Mouse (Mus musculus) neural tube, embryonic 12.5 days (tissue): ENCODE measurements around the gene Barx2. TPM values are rescaled to one million over a fixed set of nuclear protein-coding genes. Genes with fewer than 3 reads are reported as not detected.

Source experiments
- ATAC-seq: fragments of 200-750 bp; cut with Nextera tagmentation; 2 replicates; pipeline ENCODE4 v1.8.0; 2017; ENCODE audit warnings: low read depth, mild to moderate bottlenecking, moderate TSS enrichment, moderate library complexity; ENCODE audit not compliant: low FRiP score
- H3K27ac ChIP-seq: fragments of 300-500 bp; sonication (generic); 2 replicates; pipeline ENCODE4 v1.5.1; 2016
- H3K27me3 ChIP-seq: fragments of 300-500 bp; sonication (generic); replicated peaks from 2 replicates; pipeline ENCODE4 v1.6.1; 2016; ENCODE audit warnings: mild to moderate bottlenecking
- H3K36me3 ChIP-seq: fragments of 300-500 bp; sonication (generic); 2 replicates; pipeline ENCODE4 v1.6.1; 2016; ENCODE audit warnings: mild to moderate bottlenecking
- H3K4me1 ChIP-seq: fragments of 300-500 bp; sonication (generic); 2 replicates; pipeline ENCODE4 v1.6.1; 2016
- H3K4me2 ChIP-seq: fragments of 300-500 bp; sonication (generic); replicated peaks from 2 replicates; pipeline ENCODE4 v1.6.1; 2016; ENCODE audit warnings: mild to moderate bottlenecking
- H3K4me3 ChIP-seq: fragments of 300-500 bp; sonication (generic); 2 replicates; pipeline ENCODE4 v1.5.1; 2016
- H3K9ac ChIP-seq: fragments of 300-500 bp; sonication (generic); 2 replicates; pipeline ENCODE4 v1.6.1; 2016; ENCODE audit warnings: mild to moderate bottlenecking
- H3K9me3 ChIP-seq: fragments of 300-500 bp; sonication (generic); 2 replicates; pipeline ENCODE4 v1.6.1; 2016; ENCODE audit warnings: mild to moderate bottlenecking
- WGBS: fragments of 180-500 bp; shearing (Covaris S2); methylation state at CpG from one replicate; pipeline ENCODE4 v1.1.7; 2016; 5-methylcytosine and 5-hydroxymethylcytosine counted together
- polyA plus RNA-seq: library from polyadenylated mRNA; unstranded; fragments of >200 nt; fragmentation: Nextera tagmentation; extraction: Ambion mirVana; gene quantifications from 2 replicates; pipeline ENCODE4 v1.2.1, GENCODE M21; 2016

Gene Barx2
- polyA plus RNA-seq, 1 experiment from 2014 or later = 0.09 TPM

DNA sequence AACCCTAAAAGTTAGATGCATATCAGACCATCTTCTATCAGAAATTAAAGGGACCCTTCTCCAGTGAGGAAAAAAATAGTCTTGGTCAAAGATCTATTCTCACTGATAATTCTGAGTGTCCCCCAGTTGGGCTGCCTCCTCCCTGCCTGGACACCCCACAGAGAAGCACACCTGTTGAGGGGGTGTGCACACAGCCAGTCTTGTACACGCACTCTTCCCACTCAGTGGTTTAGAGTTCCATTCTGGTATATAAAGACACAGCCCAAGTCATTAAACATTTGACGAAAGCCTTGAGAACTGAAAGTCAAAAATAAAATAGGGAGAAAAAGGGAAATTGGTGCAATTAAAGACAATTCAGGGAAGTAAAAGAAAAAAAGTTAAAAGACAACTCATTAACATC lies 30.9 kb downstream of the Barx2 start:
- ATAC-seq = no peak
- Histone ChIP-seq H3K27ac (no peak overlapping the region), H3K9ac (no peak overlapping the region), H3K9me3 (no peaks in the 10 kb centered on the region), H3K36me3 (no peaks in the 10 kb centered on the region), H3K4me3 (no peak overlapping the region), H3K27me3 (no peaks in the 10 kb centered on the region), H3K4me1 (no peaks in the 10 kb centered on the region), H3K4me2 (no peak overlapping the region)
- WGBS = 84% methylated on average over 2 of the region's 2 CpGs

GRCm38 (mm10) chr9:31875556-31875955 lies 37.7 kb downstream of the Barx2 start:
- no peaks in the 10 kb centered on the region for H3K4me1 ChIP-seq
- H3K27ac ChIP-seq = no peak overlapping the region
- no peaks in the 10 kb centered on the region for H3K9me3 ChIP-seq
- ATAC-seq = no peak
- H3K27me3 ChIP-seq = no peaks in the 10 kb centered on the region
- no peaks in the 10 kb centered on the region for H3K36me3 ChIP-seq
- WGBS = 91% methylated on average over 3 of the region's 3 CpGs
- H3K9ac ChIP-seq = no peak overlapping the region
- H3K4me2 ChIP-seq = no peak overlapping the region
- H3K4me3 ChIP-seq = no peak overlapping the region

GRCm38 (mm10) chr9:31874236-31874635 lies 39.0 kb downstream of the Barx2 start:
- no peak overlapping the region for H3K9ac ChIP-seq
- no peaks in the 10 kb centered on the region for H3K9me3 ChIP-seq
- WGBS = 93% methylated on average over 3 of the region's 3 CpGs
- H3K4me1 ChIP-seq = no peaks in the 10 kb centered on the region
- ATAC-seq = no peak
- H3K4me3 ChIP-seq = no peak overlapping the region
- H3K27ac ChIP-seq = no peak overlapping the region
- H3K36me3 ChIP-seq = no peaks in the 10 kb centered on the region
- no peak overlapping the region for H3K4me2 ChIP-seq
- no peaks in the 10 kb centered on the region for H3K27me3 ChIP-seq

DNA sequence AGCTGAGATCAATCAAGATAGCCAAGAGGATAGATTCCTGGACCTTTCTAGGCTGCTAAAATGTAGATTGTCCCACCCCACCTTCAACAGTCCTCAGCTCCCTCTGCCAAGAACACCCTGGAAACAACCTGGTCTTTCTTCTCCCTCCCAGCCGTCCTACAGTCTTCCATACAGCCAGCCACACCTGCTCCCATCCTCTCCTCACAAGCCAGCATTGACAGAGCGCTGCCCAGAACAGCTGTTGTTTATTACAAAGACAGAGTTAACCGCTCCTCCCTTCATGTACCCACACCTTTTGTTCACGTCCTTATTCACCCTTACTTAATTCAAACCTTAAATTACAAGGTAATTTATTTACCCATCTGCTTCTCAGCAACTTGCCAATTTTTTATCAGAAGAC lies 41.9 kb downstream of the Barx2 start:
- 50% methylated on average over 4 of the region's 4 CpGs for WGBS
- Histone ChIP-seq H3K27me3 (no peaks in the 10 kb centered on the region), H3K4me3 (no peak overlapping the region), H3K4me1 (no peaks in the 10 kb centered on the region), H3K36me3 (no peaks in the 10 kb centered on the region), H3K9me3 (no peaks in the 10 kb centered on the region), H3K4me2 (no peak overlapping the region), H3K27ac (no peak overlapping the region), H3K9ac (no peak overlapping the region)
- no peak for ATAC-seq

- Histone ChIP-seq H3K27me3 (no peaks in the 10 kb centered on the region), H3K27ac (no peak overlapping the region), H3K4me1 (no peaks in the 10 kb centered on the region), H3K36me3 (no peaks in the 10 kb centered on the region), H3K9ac (no peak overlapping the region), H3K9me3 (no peaks in the 10 kb centered on the region), H3K4me2 (no peak overlapping the region), H3K4me3 (no peak overlapping the region)
- no peak for ATAC-seq
- WGBS = 83% methylated on average over 2 of the region's 2 CpGs
These were observed 44.3 kb downstream of the Barx2 start for GRCm38 (mm10) chr9:31868823-31869460.

GRCm38 (mm10) chr9:31863830-31864229 lies 49.4 kb downstream of the Barx2 start:
- 81% methylated on average over 6 of the region's 6 CpGs for WGBS
- ATAC-seq = no peak

DNA sequence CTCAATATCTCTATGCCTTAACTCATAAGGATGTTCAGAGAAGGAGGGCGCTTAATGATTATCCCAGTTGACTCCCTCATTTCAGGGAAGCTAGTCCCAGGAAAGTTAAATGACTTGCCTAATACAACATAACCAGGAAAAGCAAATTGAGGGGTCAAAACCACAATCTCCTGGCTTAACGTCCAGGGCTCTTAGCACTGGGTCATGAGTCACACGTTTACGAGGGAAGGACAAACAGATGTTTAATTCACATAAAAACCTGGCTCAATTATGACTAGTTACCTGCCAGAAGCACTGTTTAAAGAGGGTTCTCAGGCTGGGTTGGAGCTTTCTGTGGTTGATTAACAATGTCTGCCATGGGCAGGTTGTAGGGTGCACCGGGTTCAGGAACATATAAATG lies 53.8 kb downstream of the Barx2 start:
- Histone ChIP-seq H3K4me2 (no peak overlapping the region), H3K4me3 (no peak overlapping the region), H3K9me3 (no peaks in the 10 kb centered on the region), H3K9ac (no peak overlapping the region), H3K36me3 (no peaks in the 10 kb centered on the region), H3K4me1 (0 out of 2 replicates have a peak, but pooled peaks cover 5% of the 10 kb centered on the region), H3K27me3 (peaks cover 9% of the 10 kb centered on the region; the same call in 1 of the 2 replicates), H3K27ac (no peak overlapping the region)
- WGBS = 83% methylated on average over 5 of the region's 5 CpGs
- ATAC-seq = no peak

More at GRCm38 (mm10) chr9:31863830-31864229, 49.4 kb downstream of the Barx2 start:
- Histone ChIP-seq H3K9me3 (no peaks in the 10 kb centered on the region), H3K9ac (no peak overlapping the region), H3K36me3 (no peaks in the 10 kb centered on the region), H3K27me3 (peaks cover 2% of the 10 kb centered on the region; the same call in 1 of the 2 replicates), H3K4me3 (no peak overlapping the region), H3K27ac (no peak overlapping the region), H3K4me1 (no peaks in the 10 kb centered on the region), H3K4me2 (no peak overlapping the region)

DNA sequence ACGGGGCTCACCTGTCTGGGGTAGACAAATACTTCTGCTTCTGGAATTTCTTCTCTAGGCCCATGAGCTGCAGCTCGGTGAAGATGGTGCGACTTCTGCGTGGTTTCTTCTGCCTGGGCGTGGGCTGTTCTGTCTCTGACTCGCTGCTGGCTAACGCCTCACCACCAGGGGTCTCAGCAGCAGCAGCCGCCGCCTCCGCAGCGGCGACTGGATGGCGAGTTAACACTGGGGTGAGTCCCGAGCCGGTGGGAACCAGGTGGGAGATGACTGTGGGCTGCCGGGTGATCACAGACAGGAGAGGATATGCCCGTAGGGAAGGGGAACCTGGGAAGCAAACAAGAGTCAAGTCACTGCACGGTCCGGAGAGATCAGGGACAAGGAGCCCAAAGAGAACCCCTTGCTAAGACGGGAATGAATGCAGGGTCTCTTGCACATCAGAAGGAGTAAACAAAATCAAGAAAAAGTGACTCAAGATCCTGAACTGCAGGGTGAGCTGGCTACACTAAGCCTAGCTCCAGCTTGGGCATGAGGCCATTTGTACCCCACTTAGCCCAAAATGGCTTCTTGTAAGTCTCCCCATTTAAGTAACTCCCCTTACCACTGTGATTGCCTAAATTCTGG lies 54.4 kb downstream of the Barx2 start:
- Histone ChIP-seq H3K36me3 (no peaks in the 10 kb centered on the region), H3K4me3 (no peak overlapping the region), H3K9ac (no peak overlapping the region), H3K4me2 (peak overlapping the region; percentile 50), H3K9me3 (no peaks in the 10 kb centered on the region), H3K27ac (no peak overlapping the region), H3K27me3 (peaks cover 9% of the 10 kb centered on the region; the same call in 1 of the 2 replicates), H3K4me1 (0 out of 2 replicates have a peak, but pooled peaks cover 5% of the 10 kb centered on the region)
- peak; percentile 79 for ATAC-seq
- 10% methylated on average over 20 of the region's 20 CpGs for WGBS

- H3K36me3 ChIP-seq = no peaks in the 10 kb centered on the region
- H3K9me3 ChIP-seq = no peaks in the 10 kb centered on the region
- H3K27ac ChIP-seq = no peak overlapping the region
- peaks cover 10% of the 10 kb centered on the region; the same call in 1 of the 2 replicates for H3K27me3 ChIP-seq
- no peak overlapping the region for H3K4me2 ChIP-seq
- 0 out of 2 replicates have a peak, but pooled peaks cover 5% of the 10 kb centered on the region for H3K4me1 ChIP-seq
- ATAC-seq = no peak
- WGBS = 82% methylated on average over 1 of the region's 1 CpGs
- H3K4me3 ChIP-seq = no peak overlapping the region
- no peak overlapping the region for H3K9ac ChIP-seq
These were observed 55.8 kb downstream of the Barx2 start for GRCm38 (mm10) chr9:31857512-31857911.

- no peak overlapping the region for H3K27ac ChIP-seq
- peaks cover 12% of the 10 kb centered on the region; the same call in 1 of the 2 replicates for H3K27me3 ChIP-seq
- ATAC-seq = no peak
- H3K4me1 ChIP-seq = 0 out of 2 replicates have a peak, but pooled peaks cover 5% of the 10 kb centered on the region
- H3K9ac ChIP-seq = no peak overlapping the region
- H3K9me3 ChIP-seq = no peaks in the 10 kb centered on the region
- WGBS = 35% methylated on average over 8 of the region's 8 CpGs
- H3K4me2 ChIP-seq = no peak overlapping the region
- H3K4me3 ChIP-seq = no peak overlapping the region
- H3K36me3 ChIP-seq = no peaks in the 10 kb centered on the region
These were observed 56.8 kb downstream of the Barx2 start for GRCm38 (mm10) chr9:31856437-31856836.

DNA sequence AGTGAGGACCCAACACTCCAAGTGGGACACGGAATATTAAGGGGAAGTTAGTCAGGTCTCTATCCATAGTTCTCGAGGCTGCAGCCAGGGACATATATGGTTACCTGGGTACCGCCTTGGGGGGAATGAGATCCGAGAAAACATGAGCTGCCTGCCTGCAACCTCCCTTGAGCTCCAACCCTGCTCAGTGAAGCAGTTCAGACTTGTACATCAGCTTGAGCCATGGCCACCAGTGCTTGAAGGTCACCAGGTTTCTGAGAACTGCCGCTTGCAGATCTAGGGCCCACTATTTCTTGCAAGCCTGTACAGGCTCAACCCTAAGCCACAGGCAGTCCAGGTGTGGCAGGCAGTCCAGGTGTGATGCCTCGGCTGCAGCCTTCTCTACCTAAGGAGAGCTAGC lies 57.6 kb downstream of the Barx2 start:
- H3K4me2 ChIP-seq = no peak overlapping the region
- no peaks in the 10 kb centered on the region for H3K36me3 ChIP-seq
- H3K27me3 ChIP-seq = peaks cover 12% of the 10 kb centered on the region; the same call in 1 of the 2 replicates
- 90% methylated on average over 6 of the region's 6 CpGs for WGBS
- no peaks in the 10 kb centered on the region for H3K9me3 ChIP-seq
- no peak for ATAC-seq
- no peak overlapping the region for H3K9ac ChIP-seq
- 0 out of 2 replicates have a peak, but pooled peaks cover 5% of the 10 kb centered on the region for H3K4me1 ChIP-seq
- no peak overlapping the region for H3K4me3 ChIP-seq
- H3K27ac ChIP-seq = no peak overlapping the region

DNA sequence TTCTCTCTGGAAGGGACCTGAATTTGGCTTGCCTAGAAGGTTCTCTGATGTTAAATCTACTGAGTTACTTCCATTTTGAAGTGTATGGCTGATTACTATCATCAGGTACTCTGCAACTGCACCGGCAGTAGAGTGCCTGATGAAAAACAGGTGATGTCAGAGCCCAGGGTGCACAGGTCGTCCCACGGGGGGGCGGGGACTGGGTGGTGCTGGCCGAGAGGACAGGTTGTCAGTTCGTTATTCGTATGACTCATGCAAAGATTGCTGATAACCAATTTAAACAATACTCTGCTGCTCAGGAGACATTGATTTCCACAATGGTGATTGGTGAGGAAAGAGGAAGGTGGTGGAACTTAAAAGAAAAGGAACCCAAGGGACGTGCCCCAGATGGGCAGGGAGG lies 61.6 kb downstream of the Barx2 start:
- 0 out of 2 replicates have a peak, but pooled peaks cover 3% of the 10 kb centered on the region for H3K27me3 ChIP-seq
- H3K27ac ChIP-seq = no peak overlapping the region
- H3K4me3 ChIP-seq = no peak overlapping the region
- no peaks in the 10 kb centered on the region for H3K4me1 ChIP-seq
- no peaks in the 10 kb centered on the region for H3K9me3 ChIP-seq
- ATAC-seq = no peak
- H3K4me2 ChIP-seq = no peak overlapping the region
- no peaks in the 10 kb centered on the region for H3K36me3 ChIP-seq
- no peak overlapping the region for H3K9ac ChIP-seq
- 81% methylated on average over 8 of the region's 8 CpGs for WGBS
